Mouse (Mus musculus): ENCODE data around the gene Slc12a6. TPM values are rescaled to one million over a fixed set of nuclear protein-coding genes. Genes with fewer than 3 reads are reported as not detected.

Gene Slc12a6
- polyA plus RNA-seq, 1 experiment from 2014 or later, result 18.1 TPM

- H3K27ac ChIP-seq (replicated peaks in 1 of 2; ENCODE audit: control insufficient read depth in 1 of 2, insufficient read depth in 1 of 2, low read depth in 2 of 2, low read length in 2 of 2), result no peak overlapping the region
- H3K36me3 ChIP-seq (ENCODE audit: control insufficient read depth, insufficient read depth, low read length), result no peaks in the 10 kb centered on the region
- H3K4me3 ChIP-seq (ENCODE audit: control insufficient read depth in 1 of 2, insufficient read depth in 1 of 2, low read depth in 1 of 2, low read length in 2 of 2), result no peak overlapping the region
- H3K4me2 ChIP-seq (ENCODE audit: low read length), result no peak overlapping the region
- no peaks in the 10 kb centered on the region for H3K27me3 ChIP-seq (ENCODE audit: control insufficient read depth, insufficient read depth, low read length)
- H3K4me1 ChIP-seq (ENCODE audit: control insufficient read depth in 2 of 2, insufficient read depth in 2 of 2, low read length in 2 of 2), result peaks cover 0 to 24% of the 10 kb centered on the region in 2 experiments; a peak in 2 of 4 replicates
- no peak for ATAC-seq (ENCODE audit: insufficient number of reproducible peaks, insufficient read depth, low FRiP score, low read depth)
- H3K9me3 ChIP-seq (ENCODE audit: control insufficient read depth, low read length), result no peaks in the 10 kb centered on the region
- no peak overlapping the region for H3K9ac ChIP-seq (ENCODE audit: low read length)
Observed at GRCm38 (mm10) chr2:112393958-112394357, 128.3 kb downstream of the Slc12a6 start.

DNA sequence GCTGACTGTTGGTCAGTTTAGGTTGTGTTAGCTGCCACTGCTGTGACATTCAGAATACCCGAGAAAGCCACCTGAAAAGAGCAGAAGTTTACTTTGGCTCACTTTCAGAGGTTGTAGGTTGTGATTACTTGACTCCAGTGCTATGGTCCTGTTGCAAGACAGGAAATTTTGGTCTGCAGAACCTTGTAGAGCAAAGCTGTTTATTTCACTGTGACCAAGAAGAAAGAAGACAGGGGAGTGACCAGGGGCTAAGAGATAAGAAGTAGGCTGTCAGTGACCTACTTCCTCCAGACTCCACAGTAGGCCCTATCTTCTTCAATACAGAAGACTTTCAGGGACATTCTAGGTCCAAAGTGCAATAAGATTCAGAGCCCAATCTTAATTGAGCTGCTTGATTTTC lies 131.0 kb downstream of the Slc12a6 start:
- no peaks in the 10 kb centered on the region for H3K27me3 ChIP-seq (ENCODE audit: control insufficient read depth, insufficient read depth, low read length)
- H3K4me3 ChIP-seq (ENCODE audit: control insufficient read depth in 1 of 2, insufficient read depth in 1 of 2, low read depth in 1 of 2, low read length in 2 of 2), result no peak overlapping the region
- 34% methylated on average over 1 of the region's 1 CpGs for WGBS
- H3K4me2 ChIP-seq (ENCODE audit: low read length), result no peak overlapping the region
- no peak for ATAC-seq (ENCODE audit: insufficient number of reproducible peaks, insufficient read depth, low FRiP score, low read depth)
- H3K9me3 ChIP-seq (ENCODE audit: control insufficient read depth, low read length), result no peaks in the 10 kb centered on the region
- no peak overlapping the region for H3K27ac ChIP-seq (replicated peaks in 1 of 2; ENCODE audit: control insufficient read depth in 1 of 2, insufficient read depth in 1 of 2, low read depth in 2 of 2, low read length in 2 of 2)
- H3K36me3 ChIP-seq (ENCODE audit: control insufficient read depth, insufficient read depth, low read length), result no peaks in the 10 kb centered on the region
- H3K9ac ChIP-seq (ENCODE audit: low read length), result no peak overlapping the region
- H3K4me1 ChIP-seq (ENCODE audit: control insufficient read depth in 2 of 2, insufficient read depth in 2 of 2, low read length in 2 of 2), result peaks cover 0 to 12% of the 10 kb centered on the region in 2 experiments; a peak in 2 of 4 replicates

DNA sequence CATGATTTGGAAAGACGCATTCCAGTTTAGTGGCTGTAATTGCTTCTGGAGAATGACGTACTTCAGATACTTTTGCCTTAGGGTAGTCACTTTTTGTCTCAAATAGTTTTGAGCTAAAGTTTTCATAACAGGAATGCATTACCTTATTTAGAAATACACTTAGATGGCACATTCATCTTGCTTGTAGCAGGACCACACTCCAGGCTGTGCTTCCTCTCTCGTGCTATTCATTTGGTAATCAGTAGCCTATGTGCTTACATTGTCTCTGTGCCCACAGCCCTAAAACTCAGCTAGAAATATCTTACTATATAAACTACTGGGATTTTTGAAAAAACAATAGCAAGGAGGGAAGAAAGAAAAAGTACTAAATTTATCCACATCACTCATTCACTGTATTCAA lies 141.4 kb downstream of the Slc12a6 start:
- H3K9me3 ChIP-seq (ENCODE audit: control insufficient read depth, low read length), result no peaks in the 10 kb centered on the region
- ATAC-seq (ENCODE audit: insufficient number of reproducible peaks, insufficient read depth, low FRiP score, low read depth), result no peak
- no peak overlapping the region for H3K4me2 ChIP-seq (ENCODE audit: low read length)
- no peak overlapping the region for H3K4me3 ChIP-seq (ENCODE audit: control insufficient read depth in 1 of 2, insufficient read depth in 1 of 2, low read depth in 1 of 2, low read length in 2 of 2)
- H3K9ac ChIP-seq (ENCODE audit: low read length), result no peak overlapping the region
- H3K4me1 ChIP-seq (ENCODE audit: control insufficient read depth in 2 of 2, insufficient read depth in 2 of 2, low read length in 2 of 2), result no peaks in the 10 kb centered on the region
- 82% methylated on average over 3 of the region's 3 CpGs for WGBS
- peaks cover 56% of the 10 kb centered on the region for H3K36me3 ChIP-seq (ENCODE audit: control insufficient read depth, insufficient read depth, low read length)
- H3K27ac ChIP-seq (replicated peaks in 1 of 2; ENCODE audit: control insufficient read depth in 1 of 2, insufficient read depth in 1 of 2, low read depth in 2 of 2, low read length in 2 of 2), result no peak overlapping the region
- no peaks in the 10 kb centered on the region for H3K27me3 ChIP-seq (ENCODE audit: control insufficient read depth, insufficient read depth, low read length)

Other genes with a start within 250 kb of the Slc12a6 start
- gene Olfr1311, start 241.4 kb upstream of the Slc12a6 start, polyA plus RNA-seq (2014; fragmentation: Nextera tagmentation; extraction: Ambion mirVana), result not detected in 2 replicates
- gene Olfr1312, start 215.6 kb upstream of the Slc12a6 start, polyA plus RNA-seq (2014; fragmentation: Nextera tagmentation; extraction: Ambion mirVana), result not detected in 2 replicates
- not detected in 2 replicates for gene Olfr1313, start 188.0 kb upstream of the Slc12a6 start, polyA plus RNA-seq (2014; fragmentation: Nextera tagmentation; extraction: Ambion mirVana)
- gene Olfr1314, start 169.0 kb upstream of the Slc12a6 start, polyA plus RNA-seq (2014; fragmentation: Nextera tagmentation; extraction: Ambion mirVana), result not detected in 2 replicates
- not detected in 2 replicates for gene Olfr1315-ps1, start 150.4 kb upstream of the Slc12a6 start, polyA plus RNA-seq (2014; fragmentation: Nextera tagmentation; extraction: Ambion mirVana)
- not detected in 2 replicates for gene Olfr1316, start 130.8 kb upstream of the Slc12a6 start, polyA plus RNA-seq (2014; fragmentation: Nextera tagmentation; extraction: Ambion mirVana)
- gene Olfr1317, start 125.5 kb upstream of the Slc12a6 start, polyA plus RNA-seq (2014; fragmentation: Nextera tagmentation; extraction: Ambion mirVana), result not detected in 2 replicates
- gene Olfr1318, start 111.6 kb upstream of the Slc12a6 start, polyA plus RNA-seq (2014; fragmentation: Nextera tagmentation; extraction: Ambion mirVana), result not detected in 2 replicates
- gene Lpcat4, start 26.4 kb upstream of the Slc12a6 start, polyA plus RNA-seq (2014; fragmentation: Nextera tagmentation; extraction: Ambion mirVana), result 10.3 and 12.1 TPM in 2 replicates
- gene Nutm1, start 6.5 kb upstream of the Slc12a6 start, polyA plus RNA-seq (2014; fragmentation: Nextera tagmentation; extraction: Ambion mirVana), result not detected in 2 replicates
- 176 and 180 TPM in 2 replicates for gene Nop10, start 3.9 kb upstream of the Slc12a6 start, polyA plus RNA-seq (2014; fragmentation: Nextera tagmentation; extraction: Ambion mirVana)
- gene Gm21985, start 489 bp downstream of the Slc12a6 start, polyA plus RNA-seq (2014; fragmentation: Nextera tagmentation; extraction: Ambion mirVana), result not detected in 2 replicates
- 99.2 and 107 TPM in 2 replicates for gene Emc4, start 102.2 kb downstream of the Slc12a6 start, polyA plus RNA-seq (2014; fragmentation: Nextera tagmentation; extraction: Ambion mirVana)
- 22.4 and 24.1 TPM in 2 replicates for gene Katnbl1, start 113.4 kb downstream of the Slc12a6 start, polyA plus RNA-seq (2014; fragmentation: Nextera tagmentation; extraction: Ambion mirVana)
- gene Emc7, start 189.2 kb downstream of the Slc12a6 start, polyA plus RNA-seq (2014; fragmentation: Nextera tagmentation; extraction: Ambion mirVana), result 18.1 and 20.1 TPM in 2 replicates
- gene Chrm5, start 214.9 kb downstream of the Slc12a6 start, polyA plus RNA-seq (2014; fragmentation: Nextera tagmentation; extraction: Ambion mirVana), result not detected in 2 replicates
- gene Aven, start 227.1 kb downstream of the Slc12a6 start, polyA plus RNA-seq (2014; fragmentation: Nextera tagmentation; extraction: Ambion mirVana), result 6.0 and 8.3 TPM in 2 replicates